Mouse (Mus musculus) kidney, postnatal 0 days (tissue): Measurements from ENCODE around the gene Sox5. TPM values are rescaled to one million over a fixed set of nuclear protein-coding genes. Genes with fewer than 3 reads are reported as not detected.

Experiments
- ATAC-seq: fragments of 200-750 bp; cut with Nextera tagmentation; replicated peaks from 2 replicates; pipeline ENCODE4 v1.8.0; 2017; ENCODE audit warnings: low read depth, moderate number of reproducible peaks, moderate TSS enrichment, moderate library complexity; ENCODE audit not compliant: low FRiP score
- DNase-seq: peaks from one replicate; pipeline ENCODE4 v3.0.0-alpha.2; 2016; ENCODE audit warnings: low spot score
- H3K27ac ChIP-seq: fragments of 300-500 bp; sonication (generic); 2 replicates; pipeline ENCODE4 v1.5.1; 2014; ENCODE audit warnings: mild to moderate bottlenecking
- H3K27me3 ChIP-seq: fragments of 300-500 bp; sonication (generic); 2 replicates; pipeline ENCODE4 v1.6.1; 2014; ENCODE audit warnings: low read length, mixed read lengths; ENCODE audit not compliant: insufficient read depth
- H3K36me3 ChIP-seq: fragments of 300-500 bp; sonication (generic); 2 replicates; pipeline ENCODE4 v1.6.1; 2014; ENCODE audit warnings: low read length, mixed read lengths; ENCODE audit not compliant: insufficient read depth
- H3K4me1 ChIP-seq: fragments of 300-500 bp; sonication (generic); replicated peaks from 2 replicates; pipeline ENCODE4 v1.6.1; 2014; ENCODE audit warnings: antibody characterized with exemption, low read length, mixed read lengths; ENCODE audit not compliant: insufficient read depth
- H3K4me2 ChIP-seq: fragments of 300-500 bp; sonication (generic); 2 replicates; pipeline ENCODE4 v1.6.1; 2014; ENCODE audit warnings: mild to moderate bottlenecking, low read length, moderate library complexity, mixed read lengths
- H3K4me3 ChIP-seq: fragments of 300-500 bp; sonication (generic); replicated peaks from 2 replicates; pipeline ENCODE4 v1.5.1; 2014; ENCODE audit warnings: low read depth, low read length
- H3K9ac ChIP-seq: fragments of 300-500 bp; sonication (generic); 2 replicates; pipeline ENCODE4 v1.6.1; 2014; ENCODE audit warnings: low read depth, low read length
- H3K9me3 ChIP-seq: fragments of 300-500 bp; sonication (generic); replicated peaks from 2 replicates; pipeline ENCODE4 v1.6.1; 2016; ENCODE audit warnings: low read length, inconsistent platforms, mixed read lengths
- CTCF ChIP-seq: IDR thresholded peaks from 2 replicates; pipeline ENCODE4 v1.5.1; 2016; ENCODE audit warnings: antibody characterized with exemption, low read depth, mild to moderate bottlenecking, moderate library complexity
- WGBS: fragments of 180-500 bp; shearing (Covaris S2); extraction: QIAGEN DNeasy Blood & Tissue Kit; methylation state at CpG from one replicate; pipeline ENCODE4 v1.1.7; 2014; 5-methylcytosine and 5-hydroxymethylcytosine counted together
- polyA plus RNA-seq: library from polyadenylated mRNA; unstranded; fragments of >200 nt; fragmentation: Nextera tagmentation; extraction: Ambion mirVana; gene quantifications from 2 replicates; pipeline ENCODE4 v1.2.1, GENCODE M21; 2015

Gene Sox5
- polyA plus RNA-seq, 1 experiment from 2014 or later: 6.1 TPM

- Histone ChIP-seq H3K9ac (no peak overlapping the region), H3K36me3 (no peaks in the 10 kb centered on the region), H3K27me3 (no peaks in the 10 kb centered on the region), H3K27ac (no peak overlapping the region), H3K9me3 (no peaks in the 10 kb centered on the region), H3K4me2 (no peak overlapping the region), H3K4me3 (no peak overlapping the region), H3K4me1 (no peaks in the 10 kb centered on the region)
- 83% methylated on average over 14 of the region's 14 CpGs for WGBS
- TF ChIP-seq CTCF: no peak
- ATAC-seq (no peak), DNase-seq (no peak)
Observed at GRCm38 (mm10) chr6:144389333-144390054, 392.3 kb downstream of the Sox5 start.

GRCm38 (mm10) chr6:144387539-144388255 is 394.1 kb downstream of the Sox5 start:
- DNase-seq (no peak), ATAC-seq (no peak)
- H3K27me3 ChIP-seq: no peaks in the 10 kb centered on the region
- WGBS: 81% methylated on average over 17 of the region's 17 CpGs
- H3K9ac ChIP-seq: no peak overlapping the region
- no peak overlapping the region for H3K4me2 ChIP-seq
- H3K36me3 ChIP-seq: no peaks in the 10 kb centered on the region
- no peak overlapping the region for H3K4me3 ChIP-seq
- no peaks in the 10 kb centered on the region for H3K4me1 ChIP-seq
- H3K27ac ChIP-seq: no peak overlapping the region
- no peak for TF ChIP-seq CTCF
- no peaks in the 10 kb centered on the region for H3K9me3 ChIP-seq

- H3K9ac ChIP-seq: no peak overlapping the region
- ATAC-seq: no peak
- no peak for TF ChIP-seq CTCF
- H3K27me3 ChIP-seq: no peaks in the 10 kb centered on the region
- no peaks in the 10 kb centered on the region for H3K36me3 ChIP-seq
- 81% methylated on average over 6 of the region's 6 CpGs for WGBS
- DNase-seq: no peak
- no peak overlapping the region for H3K4me3 ChIP-seq
- no peaks in the 10 kb centered on the region for H3K4me1 ChIP-seq
- H3K9me3 ChIP-seq: no peaks in the 10 kb centered on the region
- H3K27ac ChIP-seq: no peak overlapping the region
- no peak overlapping the region for H3K4me2 ChIP-seq
Observed at GRCm38 (mm10) chr6:144380641-144381040, 401.1 kb downstream of the Sox5 start.

DNA sequence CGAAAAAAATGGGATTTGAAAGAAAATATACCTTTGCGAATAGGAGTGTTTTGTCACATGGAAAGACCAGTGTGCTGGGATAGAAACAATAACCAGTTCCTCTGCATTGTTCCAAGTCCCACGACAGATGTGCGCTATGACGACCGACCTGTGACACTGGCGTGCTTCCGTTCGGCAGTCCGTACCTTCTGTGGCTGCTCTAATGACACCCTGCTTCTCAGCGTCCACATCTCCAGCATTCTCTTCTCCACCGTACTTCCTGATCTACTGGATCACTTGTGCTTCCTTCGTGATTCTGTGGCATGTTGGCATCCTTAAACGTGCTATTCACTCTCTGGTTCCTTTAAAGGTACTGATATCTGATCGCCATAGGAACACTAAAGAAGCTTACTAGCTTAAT is 401.6 kb downstream of the Sox5 start:
- H3K36me3 ChIP-seq: no peaks in the 10 kb centered on the region
- no peak overlapping the region for H3K4me3 ChIP-seq
- ATAC-seq: no peak
- no peaks in the 10 kb centered on the region for H3K4me1 ChIP-seq
- no peak overlapping the region for H3K27ac ChIP-seq
- H3K9me3 ChIP-seq: no peaks in the 10 kb centered on the region
- no peak for TF ChIP-seq CTCF
- no peaks in the 10 kb centered on the region for H3K27me3 ChIP-seq
- no peak overlapping the region for H3K4me2 ChIP-seq
- DNase-seq: no peak
- 74% methylated on average over 15 of the region's 15 CpGs for WGBS
- H3K9ac ChIP-seq: no peak overlapping the region

DNA sequence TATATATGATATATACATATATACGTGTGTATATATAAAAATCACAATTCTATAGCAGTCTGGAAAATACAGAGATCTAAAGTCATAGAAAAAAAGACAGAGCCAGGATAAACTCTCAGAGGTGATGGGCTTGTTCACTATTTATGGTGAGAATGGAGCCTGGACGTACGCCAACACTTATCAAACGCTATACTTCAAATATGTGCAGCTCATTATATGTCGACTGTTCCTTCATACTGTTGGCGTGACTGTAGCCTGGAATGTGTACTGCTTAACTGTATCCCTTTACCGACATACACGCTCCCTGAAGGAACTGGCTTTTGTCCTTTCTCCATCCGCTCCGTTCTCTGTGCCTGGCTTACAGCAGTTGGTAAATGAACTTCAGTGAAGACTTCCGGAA is 407.0 kb downstream of the Sox5 start:
- TF ChIP-seq CTCF: no peak
- no peak overlapping the region for H3K9ac ChIP-seq
- WGBS: 91% methylated on average over 11 of the region's 11 CpGs
- H3K27me3 ChIP-seq: no peaks in the 10 kb centered on the region
- no peak overlapping the region for H3K27ac ChIP-seq
- ATAC-seq (no peak), DNase-seq (no peak)
- no peaks in the 10 kb centered on the region for H3K9me3 ChIP-seq
- no peak overlapping the region for H3K4me2 ChIP-seq
- H3K4me3 ChIP-seq: no peak overlapping the region
- no peaks in the 10 kb centered on the region for H3K36me3 ChIP-seq
- H3K4me1 ChIP-seq: no peaks in the 10 kb centered on the region

DNA sequence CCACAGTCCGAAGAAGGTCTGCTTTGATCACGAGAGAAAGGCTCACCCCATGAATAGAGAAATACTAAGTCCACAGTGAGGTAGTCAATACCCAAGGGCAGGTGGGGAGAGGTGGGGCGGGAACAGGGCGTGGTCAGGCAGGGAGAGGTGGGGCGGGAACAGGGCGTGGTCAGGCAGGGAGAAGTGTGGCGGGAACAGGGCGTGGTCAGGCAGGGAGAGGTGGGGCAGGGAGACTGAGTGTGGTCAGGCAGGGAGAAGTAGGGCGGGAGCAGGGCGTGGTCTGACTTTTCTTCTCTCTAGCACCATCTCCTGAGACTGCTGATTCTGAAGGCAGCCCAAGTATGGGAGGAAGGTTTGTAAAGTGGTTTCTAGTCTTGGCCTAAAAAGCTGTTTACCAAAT is 411.1 kb downstream of the Sox5 start:
- no peaks in the 10 kb centered on the region for H3K27me3 ChIP-seq
- WGBS: 56% methylated on average over 10 of the region's 10 CpGs
- no peaks in the 10 kb centered on the region for H3K9me3 ChIP-seq
- TF ChIP-seq CTCF: no peak
- ATAC-seq (no peak), DNase-seq (no peak)
- no peaks in the 10 kb centered on the region for H3K4me1 ChIP-seq
- H3K36me3 ChIP-seq: no peaks in the 10 kb centered on the region
- no peak overlapping the region for H3K27ac ChIP-seq
- no peak overlapping the region for H3K9ac ChIP-seq
- no peak overlapping the region for H3K4me2 ChIP-seq
- no peak overlapping the region for H3K4me3 ChIP-seq
